Comparison of ENCODE assay signal across 22 mouse cellular contexts in the genomic region with DNA sequence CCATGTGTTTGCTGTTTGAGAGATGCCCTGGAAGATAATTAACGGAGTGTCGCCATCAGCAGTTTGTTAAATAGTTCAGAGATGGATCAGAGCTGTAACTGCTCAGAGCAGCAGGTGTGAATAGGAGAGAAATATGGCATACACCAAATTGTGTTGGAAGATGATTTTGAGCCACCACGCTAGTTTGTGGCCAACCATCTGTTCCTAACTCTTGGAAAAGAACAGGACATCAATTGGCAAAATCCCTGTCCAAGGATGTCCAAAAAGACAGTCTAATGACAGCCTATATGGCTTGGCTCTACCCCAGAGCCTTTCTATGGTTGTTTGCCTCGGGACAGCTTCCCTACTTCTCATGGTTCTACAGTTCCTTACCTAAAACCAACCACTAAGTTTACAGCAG. TPM values are rescaled to one million over a fixed set of nuclear protein-coding genes. Genes with fewer than 3 reads are reported as not detected.
DNase-seq lines count a peak whose midpoint lies in the region; ATAC-seq lines count a peak whose summit lies in the region.
"Had no signal": no experiment of that assay in that cellular context is flagged by ENCODE, and none has a peak within 500 bp of the region (broad histone marks: within the 10 kb centered on the region; RNA-seq: fewer than 3 reads in every experiment).

No protein-coding gene starts in this region.

- peak; percentile 35 to 49 for DNase-seq in cerebellum, adult 18-20 months
- DNase-seq in cerebellum, adult 8-10 months = peak; percentile 23
- peak; percentile 60 for DNase-seq in cerebellum, adult 9-11 months
- no peak for DNase-seq in adrenal gland, postnatal 36 days
- DNase-seq: adrenal gland, adult 2 months; adrenal gland, postnatal 14 days; gastrocnemius, postnatal 25 days; heart, adult 18-20 months; heart, postnatal 10 days; heart, postnatal 36 days; kidney, adult 18-20 months; kidney, adult 9 months had no signal

- ATAC-seq in cerebellum, adult (ENCODE audit: insufficient number of reproducible peaks, low FRiP score, low TSS enrichment) = no peak
- ATAC-seq in frontal cortex, adult (ENCODE audit: low TSS enrichment) = no peak
- ATAC-seq: CD4-positive, CD25-positive, alpha-beta regulatory T cell, adult 4 months; forebrain, embryonic 13.5 days; forebrain, embryonic 16.5 days; hindbrain, postnatal 0 days; inflammation-experienced regulatory T-cells, adult 6 months; intestine, embryonic 16.5 days had no signal

RNA-seq across cellular contexts. Expression of gene Wscd1, which starts 49.5 kb away (rescaled TPM):
- 1 to 10 TPM; 5.0 to 7.4 TPM for total RNA-seq in adrenal gland, postnatal 36 days (2021)
- total RNA-seq: common myeloid progenitor, adult 5-6 weeks; MEL had no signal

Comparison
In these comparisons a context has a peak if more than half of its experiments do, and no peak if none do; other contexts are left out.
1. DNase-seq: peak in cerebellum, adult 18-20 months (2 of 2), cerebellum, adult 8-10 months (single experiment) and cerebellum, adult 9-11 months (single experiment); none in adrenal gland, postnatal 36 days (0 of 2).